Mouse (Mus musculus): Measurements from ENCODE around the gene Kctd12b. TPM values are rescaled to one million over a fixed set of nuclear protein-coding genes. Genes with fewer than 3 reads are reported as not detected.
"Not testable (repeated sequence)": the region's sequence is repeated elsewhere in the genome, so short reads cannot be mapped to it uniquely, and the experiment has no call there.

Gene Kctd12b
- total and polyA plus RNA-seq, 2 experiments from 2014 or later = 6.2 to 16.2 TPM

- no peak overlapping the region for H3K4me2 ChIP-seq (ENCODE audit: low read depth, low read length)
- H3K9me3 ChIP-seq (replicated peaks; ENCODE audit: control insufficient read depth, low read length) = no peaks in the 10 kb centered on the region
- no peak overlapping the region for H3K9ac ChIP-seq (replicated peaks; ENCODE audit: low read depth, low read length)
- no peaks in the 10 kb centered on the region for H3K27me3 ChIP-seq (ENCODE audit: control insufficient read depth, insufficient read depth, low read length)
- H3K36me3 ChIP-seq (replicated peaks; ENCODE audit: control insufficient read depth, insufficient read depth, low read length) = no peaks in the 10 kb centered on the region
- no peak overlapping the region for H3K4me3 ChIP-seq (ENCODE audit: low read depth, low read length)
- DNase-seq (ENCODE audit: low spot score) = peak; percentile 15
- WGBS = 33% methylated on average over 4 of the region's 4 CpGs
- TF ChIP-seq EP300 (IDR thresholded peaks at IDR 0.05; ENCODE audit: low read depth) (no peak), CTCF (IDR thresholded peaks at IDR 0.05; ENCODE audit: low read depth) (peak; percentile 36; the same call in 1 of the 2 replicates)
- ATAC-seq (ENCODE audit: insufficient read depth, low read depth) = no peak
- H3K4me1 ChIP-seq (ENCODE audit: control insufficient read depth, insufficient read depth) = no peaks in the 10 kb centered on the region
- H3K27ac ChIP-seq (ENCODE audit: low read depth) = no peak overlapping the region
Measured at GRCm38 (mm10) chrX:153719602-153720001, 23.4 kb upstream of the Kctd12b start.

- no peak overlapping the region for H3K9ac ChIP-seq (replicated peaks; ENCODE audit: low read depth, low read length)
- ATAC-seq (ENCODE audit: insufficient read depth, low read depth) (no peak), DNase-seq (ENCODE audit: low spot score) (no peak)
- no peaks in the 10 kb centered on the region for H3K27me3 ChIP-seq (ENCODE audit: control insufficient read depth, insufficient read depth, low read length)
- H3K27ac ChIP-seq (ENCODE audit: low read depth) = no peak overlapping the region
- no peaks in the 10 kb centered on the region for H3K36me3 ChIP-seq (replicated peaks; ENCODE audit: control insufficient read depth, insufficient read depth, low read length)
- no peak overlapping the region for H3K4me2 ChIP-seq (ENCODE audit: low read depth, low read length)
- TF ChIP-seq EP300 (IDR thresholded peaks at IDR 0.05; ENCODE audit: low read depth) = no peak
- TF ChIP-seq CTCF (IDR thresholded peaks at IDR 0.05; ENCODE audit: low read depth) = no peak
- H3K4me3 ChIP-seq (ENCODE audit: low read depth, low read length) = no peak overlapping the region
- 84% methylated on average over 2 of the region's 2 CpGs for WGBS
- no peaks in the 10 kb centered on the region for H3K4me1 ChIP-seq (ENCODE audit: control insufficient read depth, insufficient read depth)
- no peaks in the 10 kb centered on the region for H3K9me3 ChIP-seq (replicated peaks; ENCODE audit: control insufficient read depth, low read length)
Measured at GRCm38 (mm10) chrX:153716716-153717115, 20.5 kb upstream of the Kctd12b start.

GRCm38 (mm10) chrX:153707735-153708134 is 11.5 kb upstream of the Kctd12b start:
- no peak overlapping the region for H3K27ac ChIP-seq (ENCODE audit: low read depth)
- no peaks in the 10 kb centered on the region for H3K27me3 ChIP-seq (ENCODE audit: control insufficient read depth, insufficient read depth, low read length)
- H3K4me1 ChIP-seq (ENCODE audit: control insufficient read depth, insufficient read depth) = no peaks in the 10 kb centered on the region
- no peak for DNase-seq (ENCODE audit: low spot score)
- no peak overlapping the region for H3K9ac ChIP-seq (replicated peaks; ENCODE audit: low read depth, low read length)
- ATAC-seq (ENCODE audit: insufficient read depth, low read depth) = no peak
- H3K4me2 ChIP-seq (ENCODE audit: low read depth, low read length) = no peak overlapping the region
- H3K36me3 ChIP-seq (replicated peaks; ENCODE audit: control insufficient read depth, insufficient read depth, low read length) = no peaks in the 10 kb centered on the region
- no peaks in the 10 kb centered on the region for H3K9me3 ChIP-seq (replicated peaks; ENCODE audit: control insufficient read depth, low read length)
- H3K4me3 ChIP-seq (ENCODE audit: low read depth, low read length) = no peak overlapping the region
- WGBS = 33% methylated on average over 4 of the region's 4 CpGs
- no peak for TF ChIP-seq EP300 (IDR thresholded peaks at IDR 0.05; ENCODE audit: low read depth)
- TF ChIP-seq CTCF (IDR thresholded peaks at IDR 0.05; ENCODE audit: low read depth) = peak; percentile 42

GRCm38 (mm10) chrX:153700463-153700862 is 4.3 kb upstream of the Kctd12b start:
- no peaks in the 10 kb centered on the region for H3K27me3 ChIP-seq (ENCODE audit: control insufficient read depth, insufficient read depth, low read length)
- H3K27ac ChIP-seq (ENCODE audit: low read depth) = no peak overlapping the region
- no peak for DNase-seq (ENCODE audit: low spot score)
- WGBS = 60% methylated on average over 3 of the region's 3 CpGs
- no peaks in the 10 kb centered on the region for H3K4me1 ChIP-seq (ENCODE audit: control insufficient read depth, insufficient read depth)
- no peak for ATAC-seq (ENCODE audit: insufficient read depth, low read depth)
- H3K9ac ChIP-seq (replicated peaks; ENCODE audit: low read depth, low read length) = no peak overlapping the region
- H3K4me3 ChIP-seq (ENCODE audit: low read depth, low read length) = no peak overlapping the region
- H3K9me3 ChIP-seq (replicated peaks; ENCODE audit: control insufficient read depth, low read length) = no peaks in the 10 kb centered on the region
- no peak overlapping the region for H3K4me2 ChIP-seq (ENCODE audit: low read depth, low read length)
- H3K36me3 ChIP-seq (replicated peaks; ENCODE audit: control insufficient read depth, insufficient read depth, low read length) = no peaks in the 10 kb centered on the region
- TF ChIP-seq CTCF (IDR thresholded peaks at IDR 0.05; ENCODE audit: low read depth) (no peak), EP300 (IDR thresholded peaks at IDR 0.05; ENCODE audit: low read depth) (no peak)

GRCm38 (mm10) chrX:153668233-153668632 is 28.0 kb downstream of the Kctd12b start:
- not testable (repeated sequence) for H3K27ac ChIP-seq (ENCODE audit: low read depth); H3K27me3 ChIP-seq (ENCODE audit: control insufficient read depth, insufficient read depth, low read length); H3K4me1 ChIP-seq (ENCODE audit: control insufficient read depth, insufficient read depth); H3K9ac ChIP-seq (replicated peaks; ENCODE audit: low read depth, low read length); H3K4me2 ChIP-seq (ENCODE audit: low read depth, low read length); H3K9me3 ChIP-seq (replicated peaks; ENCODE audit: control insufficient read depth, low read length); ATAC-seq (ENCODE audit: insufficient read depth, low read depth); DNase-seq (ENCODE audit: low spot score); H3K4me3 ChIP-seq (ENCODE audit: low read depth, low read length); H3K36me3 ChIP-seq (replicated peaks; ENCODE audit: control insufficient read depth, insufficient read depth, low read length)
- WGBS = 65% methylated on average over 2 of the region's 2 CpGs

- no peak overlapping the region for H3K27ac ChIP-seq (ENCODE audit: low read depth)
- no peak overlapping the region for H3K4me3 ChIP-seq (ENCODE audit: low read depth, low read length)
- no peaks in the 10 kb centered on the region for H3K4me1 ChIP-seq (ENCODE audit: control insufficient read depth, insufficient read depth)
- 58% methylated on average over 3 of the region's 3 CpGs for WGBS
- no peak for DNase-seq (ENCODE audit: low spot score)
- TF ChIP-seq CTCF (IDR thresholded peaks at IDR 0.05; ENCODE audit: low read depth) (no peak), EP300 (IDR thresholded peaks at IDR 0.05; ENCODE audit: low read depth) (no peak)
- no peaks in the 10 kb centered on the region for H3K36me3 ChIP-seq (replicated peaks; ENCODE audit: control insufficient read depth, insufficient read depth, low read length)
- ATAC-seq (ENCODE audit: insufficient read depth, low read depth) = no peak
- no peaks in the 10 kb centered on the region for H3K27me3 ChIP-seq (ENCODE audit: control insufficient read depth, insufficient read depth, low read length)
- H3K9me3 ChIP-seq (replicated peaks; ENCODE audit: control insufficient read depth, low read length) = no peaks in the 10 kb centered on the region
- H3K4me2 ChIP-seq (ENCODE audit: low read depth, low read length) = no peak overlapping the region
- no peak overlapping the region for H3K9ac ChIP-seq (replicated peaks; ENCODE audit: low read depth, low read length)
Measured at GRCm38 (mm10) chrX:153664903-153665302, 31.3 kb downstream of the Kctd12b start.
